ENCODE assay signal across 8 mouse cellular contexts in the genomic region with DNA sequence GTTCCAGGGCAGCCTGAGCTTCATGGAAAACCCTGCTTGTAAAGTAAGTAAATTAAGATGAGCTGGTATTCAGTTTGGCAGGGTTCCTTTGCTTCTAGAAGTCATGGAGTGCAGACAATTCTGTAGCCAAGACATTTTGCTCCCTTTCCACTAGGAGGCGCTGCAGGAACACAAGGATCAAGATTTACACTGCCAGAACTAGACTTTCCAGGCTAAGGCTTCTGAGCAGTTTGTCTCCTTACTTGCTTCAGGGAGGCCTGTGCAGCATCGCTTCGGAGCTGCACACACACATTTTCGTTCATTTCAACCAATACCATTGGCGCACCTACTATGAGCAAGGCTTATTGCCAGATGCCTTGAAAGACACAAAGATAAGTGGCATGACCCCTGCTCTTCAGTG.
DNase-seq lines count a peak whose midpoint lies in the region; TF ChIP-seq lines count a peak whose summit lies in the region.

No protein-coding gene starts in this region.

- TF ChIP-seq CTCF in cerebellum, adult 2 months (IDR thresholded peaks at IDR 0.05; ENCODE audit: borderline replicate concordance, insufficient read depth, low read depth, low read length) = peak; percentile 53; the same call in 1 of the 2 replicates

- no peaks in the 10 kb centered on the region for H3K36me3 ChIP-seq in ES-E14 (ENCODE audit: control insufficient read depth, insufficient read depth, low read length, poor library complexity, severe bottlenecking)

- peak; percentile 5 for DNase-seq in gastrocnemius, adult 18-20 months (ENCODE audit: low spot score)
- no peak for DNase-seq in gastrocnemius, postnatal 25 days
- peak; percentile 44 for DNase-seq in ES-E14 (ENCODE audit: low read depth, low spot score)
- DNase-seq in cerebellum, adult 2 months = peak; percentile 55 to 69
- DNase-seq in frontal cortex, postnatal 10 days (ENCODE audit: low spot score in 2 of 2) = peak; percentile 6 to 22
- DNase-seq in layer of hippocampus, adult 9-11 months = peak; percentile 26
- peak; percentile 65 for DNase-seq in mesoderm, embryonic 11.5 days (ENCODE audit: low read depth, low spot score)
- DNase-seq in telencephalon, adult 2 months (ENCODE audit: low read depth, low spot score) = peak; percentile 55

- H3K27me3 ChIP-seq in cerebellum, adult 2 months (ENCODE audit: control insufficient read depth, insufficient read depth, low read length) = no peaks in the 10 kb centered on the region

- no peak overlapping the region for H3K4me3 ChIP-seq in ES-E14 (ENCODE audit: insufficient read depth in 1 of 2, low read depth in 1 of 2, low read length in 2 of 2, poor library complexity in 1 of 2, severe bottlenecking in 1 of 2)
- H3K4me3 ChIP-seq in cerebellum, adult 2 months (replicated peaks; ENCODE audit: insufficient read depth, low read depth, low read length) = no peak overlapping the region

- no peak for TF ChIP-seq POLR2A in cerebellum, adult 2 months (IDR thresholded peaks at IDR 0.05; ENCODE audit: borderline replicate concordance, insufficient read depth, low read length)

- H3K9ac ChIP-seq in ES-E14 (ENCODE audit: insufficient read depth, low read depth, low read length, poor library complexity, severe bottlenecking) = no peak overlapping the region

- in situ Hi-C loops in ES-E14 (cut with MboI; ENCODE audit: low sequenced_read_pairs in 2 of 2, unreplicated experiment in 2 of 2) = no loop called here

- no peaks in the 10 kb centered on the region for H3K4me1 ChIP-seq in ES-E14 (ENCODE audit: control insufficient read depth in 2 of 2, insufficient read depth in 2 of 2, low read length in 2 of 2, poor library complexity in 1 of 2)
- H3K4me1 ChIP-seq in cerebellum, adult 2 months (ENCODE audit: control insufficient read depth, insufficient read depth, low read length) = 0 out of 2 replicates have a peak, but pooled peaks cover 2% of the 10 kb centered on the region

- no peak overlapping the region for H3K27ac ChIP-seq in ES-E14 (ENCODE audit: insufficient read depth, low read depth, low read length, poor library complexity, severe bottlenecking)
- no peak overlapping the region for H3K27ac ChIP-seq in cerebellum, adult 2 months (ENCODE audit: insufficient read depth, low read length)

- WGBS in cerebellum, adult 2 months = 24% methylated on average over 5 of the region's 5 CpGs

- no peaks in the 10 kb centered on the region for H3K9me3 ChIP-seq in ES-E14 (ENCODE audit: control insufficient read depth, insufficient read depth, low read depth, low read length)

TF ChIP-seq in ES-E14, 5 proteins besides CTCF, POLR2A, EP300 and RAD21:
- no peak for TF ChIP-seq MAFK (IDR thresholded peaks at IDR 0.05; ENCODE audit: insufficient read depth, low read depth, low read length)
- no peak for TF ChIP-seq CHD2 (IDR thresholded peaks at IDR 0.05; ENCODE audit: low read depth, low read length)
- TF ChIP-seq ZC3H11A (IDR thresholded peaks at IDR 0.05; ENCODE audit: borderline replicate concordance, low read depth, low read length) = peak; percentile 69; the same call in 1 of the 2 replicates
